Mouse (Mus musculus) B cell, adult 2 months (primary cell): ENCODE data around the gene Sgms2.

Experiments
- DNase-seq, 2 experiments: peaks; one replicate each; pipeline ENCODE4 v3.0.0; 2022

Sgms2 gene

DNA sequence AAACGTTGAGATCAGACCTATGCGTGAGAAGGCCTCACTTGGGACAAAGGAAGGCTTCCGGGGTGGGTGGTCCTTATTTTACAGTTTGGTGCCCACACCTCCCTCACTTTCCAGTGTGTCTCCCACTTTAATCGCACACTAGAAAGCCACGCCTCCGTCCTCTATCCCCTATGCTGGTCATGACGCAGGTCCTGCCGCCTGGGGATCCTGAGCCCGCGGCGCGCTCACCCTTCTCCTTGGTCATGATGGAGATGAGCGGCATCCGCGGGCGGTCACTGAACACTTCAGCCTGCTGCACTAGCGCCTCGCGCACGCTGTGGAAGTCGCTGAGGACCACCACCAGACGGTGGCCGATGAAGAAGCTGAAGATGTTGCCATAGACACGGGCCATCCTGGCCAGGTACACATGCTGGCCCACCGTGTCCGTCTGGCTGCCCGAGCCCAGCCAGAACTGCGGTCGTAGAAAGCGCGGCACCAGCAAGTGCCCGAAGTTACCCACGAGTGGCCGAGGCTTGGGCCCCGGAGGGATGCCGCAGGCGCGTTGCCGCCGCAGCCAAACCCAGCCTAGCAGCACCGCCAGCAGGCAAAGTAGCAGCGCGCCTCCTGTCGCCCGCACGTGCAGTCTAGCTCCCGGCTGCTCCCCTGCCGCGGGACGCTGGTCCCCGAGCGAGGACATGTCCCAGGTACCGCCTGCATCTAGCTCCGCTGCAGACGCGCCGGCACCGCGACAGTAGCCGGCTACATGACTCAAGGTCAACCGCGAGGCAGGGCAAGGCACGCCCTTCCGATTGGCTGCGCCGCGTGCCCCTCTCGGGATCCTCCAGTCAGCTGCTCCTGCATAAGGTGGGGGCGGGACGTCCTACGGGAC, 188.5 kb downstream of the Sgms2 start, which contains the start of gene Cyp2u1:
TSS of gene Cyp2u1 (minus strand) at position 776 of the 868 bp plus-strand sequence.
- peak; percentile 84 for DNase-seq

DNA sequence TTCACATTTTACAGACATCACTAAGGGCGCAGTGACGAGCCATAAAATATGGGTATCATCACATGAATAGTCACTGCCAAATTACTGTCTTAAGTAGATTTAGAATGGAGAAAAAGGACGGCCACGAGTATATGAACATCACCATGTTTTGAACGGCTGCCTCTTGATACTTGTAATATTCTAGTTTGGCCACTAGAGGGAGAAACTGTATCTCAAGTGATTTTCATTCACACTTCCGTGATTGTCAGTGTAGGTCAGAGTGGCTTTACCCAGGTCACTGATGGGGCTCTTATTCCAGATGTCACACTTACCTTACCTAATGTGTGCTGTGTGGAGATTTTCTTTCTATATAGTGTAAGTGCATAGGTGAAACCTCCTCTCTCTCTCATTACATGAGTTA, 191.3 kb downstream of the Sgms2 start:
- peak; percentile 32 to 37 for DNase-seq

DNA sequence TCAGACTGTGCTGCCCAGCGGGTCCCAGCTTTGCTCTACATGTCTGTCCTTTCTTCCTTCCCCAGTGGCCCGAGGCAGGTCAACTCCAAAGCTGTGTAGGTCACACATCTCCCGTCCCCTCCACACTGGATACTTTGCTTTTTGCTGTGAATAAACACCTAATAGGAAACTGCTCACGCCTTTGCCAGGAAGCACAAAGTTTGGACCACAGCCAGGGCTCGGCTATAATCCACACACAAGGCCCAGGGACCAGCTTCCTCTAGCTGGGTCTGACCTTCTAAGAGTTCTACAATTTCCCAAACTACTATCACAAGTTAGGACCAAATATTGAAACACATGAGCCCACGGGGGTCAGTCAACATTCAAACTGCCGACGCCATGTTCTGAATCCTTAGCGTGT, 192.1 kb downstream of the Sgms2 start:
- no peak for DNase-seq

DNA sequence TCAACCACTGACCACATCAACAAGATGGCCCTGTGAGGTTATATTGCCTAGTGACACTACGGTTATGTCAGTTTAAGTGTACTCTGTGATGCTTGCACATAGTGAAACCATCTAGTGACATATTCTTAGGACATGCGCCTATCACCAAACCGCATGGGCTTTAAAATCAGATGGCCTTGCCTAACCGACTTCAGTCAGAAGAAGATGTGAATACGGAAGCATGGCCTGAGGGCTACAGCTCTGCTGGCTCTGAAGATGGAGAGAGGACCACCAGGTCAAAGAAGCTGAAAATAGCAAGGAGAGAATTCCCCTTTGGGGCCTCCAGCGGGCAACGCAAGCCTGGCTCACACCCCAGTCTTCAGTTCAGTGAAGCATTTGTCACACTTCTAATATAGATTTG, 194.3 kb downstream of the Sgms2 start:
- no peak for DNase-seq

DNA sequence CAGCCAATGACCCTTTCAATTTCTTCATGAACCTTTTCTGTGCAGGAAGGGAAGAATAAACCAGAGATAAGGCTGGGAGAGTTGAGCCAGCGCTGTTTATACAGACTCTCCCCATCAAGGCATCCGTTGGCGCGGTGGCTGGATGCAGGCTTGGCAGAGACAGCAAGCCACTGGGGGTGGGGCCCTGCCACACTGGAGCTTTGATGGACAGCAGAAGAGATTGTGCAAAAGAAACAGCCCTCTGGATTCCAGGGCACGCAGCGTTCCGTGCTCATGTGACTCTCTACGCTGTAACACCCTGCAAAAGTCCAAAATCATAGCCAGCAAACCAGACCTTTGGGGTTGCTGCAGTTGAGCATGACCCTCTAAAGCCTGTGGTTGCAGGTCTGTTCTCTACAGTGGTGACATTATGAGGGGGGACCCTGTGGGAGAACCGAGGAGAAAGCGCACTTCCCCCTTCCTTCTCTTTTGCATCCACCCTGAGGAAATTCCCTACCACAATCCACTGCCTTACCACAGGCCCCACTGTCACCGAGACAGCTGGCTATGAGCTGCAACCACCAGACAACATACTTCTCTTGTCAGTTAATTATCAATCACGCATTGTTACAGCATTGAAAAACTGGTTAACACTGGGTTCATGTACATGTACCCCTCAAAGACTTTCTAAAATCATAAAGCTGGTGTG, 195.6 kb downstream of the Sgms2 start:
- DNase-seq = no peak

DNA sequence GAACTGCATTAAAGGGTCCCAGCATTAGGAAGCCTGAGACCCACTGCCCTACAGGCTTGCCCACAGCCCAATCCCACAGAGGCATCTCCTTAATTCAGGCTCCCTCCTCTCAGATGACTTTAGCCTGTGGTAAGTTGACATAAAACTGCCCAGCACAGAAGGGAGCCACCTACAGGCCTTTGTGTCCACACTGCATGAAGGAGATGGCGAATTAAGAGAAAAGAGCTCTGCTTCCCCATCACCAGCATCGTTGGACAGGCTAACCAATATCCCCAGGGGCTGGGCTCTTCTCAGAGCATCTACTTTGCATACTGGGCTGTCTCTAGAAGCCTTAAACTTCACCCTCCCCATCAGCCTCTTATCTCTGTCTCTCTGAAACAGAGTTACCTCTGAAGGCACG, 196.7 kb downstream of the Sgms2 start:
- no peak for DNase-seq

DNA sequence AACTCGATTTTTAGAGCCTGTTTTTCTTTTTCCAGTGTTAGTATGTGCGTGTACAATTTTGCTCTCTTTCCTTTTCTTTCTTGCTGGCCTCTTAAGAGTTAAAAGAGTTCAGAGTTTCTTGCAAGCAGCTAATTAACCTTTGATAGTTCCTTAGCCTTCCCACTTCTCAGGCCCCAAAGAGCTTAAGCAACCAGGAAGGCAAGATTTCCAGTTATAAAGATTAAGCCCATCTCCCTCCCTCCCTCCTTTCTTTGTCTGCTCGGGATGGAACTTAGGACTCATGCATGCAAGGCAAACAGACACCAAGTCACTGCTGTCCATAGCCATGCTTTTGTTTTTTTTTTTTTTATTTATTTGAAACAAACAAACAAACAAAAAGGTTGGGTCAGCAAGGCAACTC, 198.3 kb downstream of the Sgms2 start:
- no peak for DNase-seq

DNA sequence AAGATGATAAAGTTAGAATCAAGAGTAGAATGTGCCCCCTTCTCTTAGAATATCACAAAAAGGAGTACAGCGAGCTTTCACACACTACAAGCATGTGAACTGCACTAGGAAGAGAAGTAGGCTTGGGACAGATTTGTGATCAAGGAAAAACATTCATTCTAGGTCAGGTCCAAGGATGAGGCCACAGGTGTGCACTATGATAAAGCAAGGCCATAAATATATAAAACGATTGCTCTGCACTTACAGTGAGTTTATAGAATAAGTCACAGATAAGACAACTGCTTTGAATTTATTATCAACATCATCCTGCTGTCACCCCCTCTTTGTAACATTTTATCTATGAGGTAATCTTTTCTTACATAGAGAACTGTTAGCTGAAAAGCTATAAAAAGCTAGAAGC, 198.9 kb downstream of the Sgms2 start:
- DNase-seq = no peak

DNA sequence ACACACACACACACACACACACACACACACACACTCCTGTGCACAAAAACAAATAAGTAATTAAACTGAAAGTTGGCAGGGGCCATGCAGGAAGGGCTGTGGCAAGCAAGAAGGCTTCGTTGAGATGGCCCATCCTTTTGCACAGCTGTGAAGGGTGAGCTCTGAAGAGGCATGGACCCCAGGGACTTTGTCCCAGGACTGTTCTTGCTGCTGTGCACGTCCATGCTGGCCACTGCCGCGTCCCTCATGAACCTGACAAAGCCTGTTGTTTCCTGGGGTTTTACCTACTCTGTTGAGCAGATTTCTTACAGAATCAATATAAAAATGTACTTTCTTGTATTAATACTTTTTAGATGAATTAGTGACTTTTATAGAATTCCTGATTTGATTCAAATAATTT, 199.3 kb downstream of the Sgms2 start:
- no peak for DNase-seq

DNA sequence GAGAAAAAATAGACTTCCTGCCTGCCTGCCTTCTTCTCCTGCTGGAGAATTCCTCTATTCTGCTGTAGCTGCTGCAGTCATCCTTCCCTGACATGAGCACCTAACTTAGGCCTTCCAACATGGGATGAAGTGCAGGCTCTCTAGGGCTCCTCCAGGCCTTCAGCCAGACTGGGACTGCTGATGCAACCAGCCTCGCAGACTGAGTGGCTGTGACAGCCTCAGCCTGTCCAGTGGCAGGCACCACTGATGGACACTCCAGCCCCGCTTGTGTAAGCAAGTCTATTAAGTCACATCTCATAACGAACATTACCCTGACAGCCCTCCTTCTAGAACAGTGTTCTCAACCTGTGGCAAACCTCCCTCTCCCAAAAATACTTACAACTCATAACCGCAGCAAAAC, 217.1 kb downstream of the Sgms2 start:
- no peak for DNase-seq

DNA sequence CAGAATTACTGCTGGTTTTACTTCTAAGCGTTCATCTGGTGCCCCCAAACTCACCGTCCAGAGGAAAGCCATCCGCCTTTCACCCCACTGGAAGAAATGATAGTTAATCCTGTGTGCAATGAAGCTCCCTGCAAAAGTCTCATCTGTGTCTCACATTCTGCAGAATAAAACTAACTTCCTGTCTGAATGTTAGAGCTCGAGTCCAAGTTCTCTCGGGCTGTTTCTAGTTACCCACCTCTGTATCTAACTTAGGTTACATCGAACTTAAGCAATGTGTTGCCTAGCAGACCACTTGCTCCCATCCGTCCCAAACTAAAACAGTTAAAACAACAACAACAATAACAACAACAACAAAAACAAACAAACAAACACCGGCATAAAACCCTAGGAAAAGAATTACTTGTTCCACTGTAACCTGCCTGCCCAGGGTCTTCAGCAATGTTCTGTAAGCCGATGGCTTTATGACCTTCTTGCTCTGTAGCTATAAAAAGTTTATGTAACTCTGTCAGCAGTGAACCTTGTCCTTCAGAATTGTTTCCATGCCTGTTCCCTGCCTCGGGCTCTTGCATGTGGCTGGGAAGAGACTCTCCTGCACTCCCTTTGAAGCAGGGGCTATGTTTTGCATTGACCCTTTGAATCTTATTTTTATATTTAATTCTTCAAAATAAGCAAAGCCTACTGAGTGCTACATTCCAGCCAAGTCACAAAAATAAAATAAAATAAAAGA, 218.7 kb downstream of the Sgms2 start:
- no peak for DNase-seq

DNA sequence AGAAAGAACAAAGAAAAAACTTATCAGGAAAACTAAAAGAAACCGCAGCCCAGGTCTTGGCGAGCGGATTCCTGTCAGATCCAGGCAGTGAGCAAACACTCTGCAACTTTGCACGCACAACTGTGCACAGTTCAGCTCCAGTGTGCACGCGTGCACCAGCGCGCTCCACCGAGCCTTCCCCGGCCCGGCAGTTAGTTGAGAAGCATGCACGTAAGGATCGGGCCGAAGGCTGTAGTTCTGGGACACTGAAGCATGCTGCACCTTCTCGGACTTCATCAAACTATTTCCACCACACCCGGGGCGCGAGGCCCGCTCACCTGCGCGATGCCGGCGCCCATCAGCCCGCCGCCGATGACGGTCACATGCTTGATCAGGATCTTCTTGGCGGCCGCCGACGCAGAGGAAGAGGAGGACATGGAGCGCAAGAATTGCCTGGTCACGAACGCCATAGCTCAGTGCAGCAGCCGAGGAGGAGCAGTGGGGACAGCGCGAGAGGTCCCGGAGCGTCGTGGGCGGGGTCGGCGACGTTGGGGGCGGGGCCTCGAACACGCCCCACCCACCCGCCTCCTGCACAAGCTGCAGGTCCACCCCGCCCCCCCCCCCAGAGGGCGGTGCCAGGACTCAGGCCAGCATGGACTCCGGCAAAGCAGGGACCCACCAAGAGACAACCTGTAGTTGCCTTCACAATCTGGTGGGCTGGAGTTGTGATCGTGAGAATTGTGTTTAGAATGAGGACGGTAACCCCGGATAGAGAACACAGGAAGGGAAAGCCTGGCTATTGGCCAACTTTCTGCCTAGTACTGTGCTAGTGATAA, 219.4 kb downstream of the Sgms2 start, which contains the start of gene Hadh:
TSS of gene Hadh (minus strand) at position 543 of the 815 bp plus-strand sequence.
- peak; percentile 85 to 87 for DNase-seq

DNA sequence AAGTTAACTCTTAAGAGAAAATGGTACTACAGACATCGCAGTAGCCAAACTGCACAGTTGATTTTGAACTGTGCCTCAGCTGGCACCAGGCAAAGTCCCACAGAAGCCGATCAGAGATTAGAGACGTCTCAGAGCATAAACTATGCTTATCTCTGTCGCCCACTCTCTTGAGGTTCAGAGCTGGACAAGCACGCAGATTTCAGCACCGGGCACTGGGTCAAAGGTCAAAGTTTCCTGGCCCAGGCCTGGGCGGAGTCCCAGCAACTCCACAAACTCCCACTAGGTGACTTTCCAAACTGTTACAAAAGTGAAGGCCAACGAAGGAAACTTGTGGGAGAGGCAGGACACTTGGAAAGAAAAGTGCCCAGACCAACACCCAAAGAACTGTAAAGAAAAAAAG, 220.1 kb downstream of the Sgms2 start:
- peak in 1 of 2 experiments; percentile 4 for DNase-seq

DNA sequence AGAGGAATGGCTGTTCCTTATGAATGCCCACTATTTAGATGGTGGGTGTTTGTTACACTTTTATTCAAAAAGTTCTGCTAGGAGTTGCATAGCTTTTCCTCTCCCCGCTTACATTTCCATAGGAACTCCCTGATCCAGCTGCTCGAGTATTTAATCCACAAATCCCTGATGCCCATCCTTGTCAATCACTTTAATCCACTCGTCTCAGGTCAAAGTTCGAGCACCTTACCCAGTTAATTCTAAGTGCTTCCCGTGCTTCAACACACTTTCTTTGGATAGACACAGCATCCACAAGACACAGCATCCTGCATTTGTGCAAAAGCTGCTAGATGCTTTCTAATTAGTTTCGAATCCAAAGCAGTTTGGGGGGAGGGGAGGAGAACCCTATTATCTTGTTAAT, 220.8 kb downstream of the Sgms2 start:
- DNase-seq = no peak
